Mouse (Mus musculus): ENCODE data around the gene Vopp1. TPM values are rescaled to one million over a fixed set of nuclear protein-coding genes. Genes with fewer than 3 reads are reported as not detected.
A peak's percentile ranks its signal among the peaks of the same experiment; 100 is the strongest.
"Not testable (repeated sequence)": the region's sequence is repeated elsewhere in the genome, so short reads cannot be mapped to it uniquely, and the experiment has no call there.

Vopp1 gene
- 91.4 and 148 TPM in 2 replicates for polyA plus RNA-seq (2014; fragmentation: Nextera tagmentation; extraction: Ambion mirVana)

GRCm38 (mm10) chr6:57824422-57825258 is at the start of gene Vopp1:
Gene Vopp1 (minus strand): TSS chr6:57825159.
- under 1% methylated on average over 86 of the region's 87 CpGs for WGBS

GRCm38 (mm10) chr6:57859043-57860042 is 34.4 kb upstream of the Vopp1 start:
- WGBS: 53% methylated on average over 6 of the region's 6 CpGs
- Histone ChIP-seq H3K36me3 (ENCODE audit: control insufficient read depth, insufficient read depth, low read length) (no peaks in the 10 kb centered on the region), H3K4me3 (ENCODE audit: low read depth, low read length) (no peak overlapping the region), H3K4me1 (ENCODE audit: control insufficient read depth, insufficient read depth, low read length) (no peaks in the 10 kb centered on the region), H3K9me3 (ENCODE audit: control insufficient read depth, low read length) (no peaks in the 10 kb centered on the region), H3K9ac (replicated peaks; ENCODE audit: low read depth, low read length) (no peak overlapping the region), H3K4me2 (ENCODE audit: low read depth, low read length) (0 out of 2 replicates have a peak overlapping the region, but pooled peaks have one; percentile 12), H3K27me3 (ENCODE audit: control insufficient read depth, insufficient read depth, low read length) (no peaks in the 10 kb centered on the region), H3K27ac (ENCODE audit: low read depth, low read length) (no peak overlapping the region)
- peak; percentile 97 for ATAC-seq (ENCODE audit: low read depth)

More at GRCm38 (mm10) chr6:57824422-57825258, at the start of gene Vopp1:
- Histone ChIP-seq H3K9ac (replicated peaks; ENCODE audit: low read depth, low read length) (peak within 1 kb of the TSS; percentile 91), H3K27ac (ENCODE audit: low read depth, low read length) (peak within 1 kb of the TSS; percentile 95), H3K4me3 (ENCODE audit: low read depth, low read length) (peak within 1 kb of the TSS; percentile 73), H3K27me3 (ENCODE audit: control insufficient read depth, insufficient read depth, low read length) (no peaks in the 10 kb centered on the region), H3K36me3 (ENCODE audit: control insufficient read depth, insufficient read depth, low read length) (no peaks in the 10 kb centered on the region), H3K4me1 (ENCODE audit: control insufficient read depth, insufficient read depth, low read length) (peaks cover 13% of the 10 kb centered on the region; the same call in 1 of the 2 replicates), H3K4me2 (ENCODE audit: low read depth, low read length) (peak within 1 kb of the TSS; percentile 69), H3K9me3 (ENCODE audit: control insufficient read depth, low read length) (no peaks in the 10 kb centered on the region)
- ATAC-seq (ENCODE audit: low read depth): peak; percentile 94

GRCm38 (mm10) chr6:57851177-57851576 is 26.2 kb upstream of the Vopp1 start:
- H3K4me1 ChIP-seq (ENCODE audit: control insufficient read depth, insufficient read depth, low read length); ATAC-seq (ENCODE audit: low read depth); H3K27ac ChIP-seq (ENCODE audit: low read depth, low read length); H3K4me3 ChIP-seq (ENCODE audit: low read depth, low read length); H3K36me3 ChIP-seq (ENCODE audit: control insufficient read depth, insufficient read depth, low read length); H3K9me3 ChIP-seq (ENCODE audit: control insufficient read depth, low read length); H3K4me2 ChIP-seq (ENCODE audit: low read depth, low read length); H3K27me3 ChIP-seq (ENCODE audit: control insufficient read depth, insufficient read depth, low read length); H3K9ac ChIP-seq (replicated peaks; ENCODE audit: low read depth, low read length): not testable (repeated sequence)
- WGBS: 91% methylated on average over 5 of the region's 5 CpGs

- Histone ChIP-seq H3K27ac (ENCODE audit: low read depth, low read length) (no peak within 1 kb of the TSS), H3K4me3 (ENCODE audit: low read depth, low read length) (no peak within 1 kb of the TSS), H3K4me2 (ENCODE audit: low read depth, low read length) (no peak within 1 kb of the TSS), H3K27me3 (ENCODE audit: control insufficient read depth, insufficient read depth, low read length) (no peaks in the 10 kb centered on the region), H3K9ac (replicated peaks; ENCODE audit: low read depth, low read length) (no peak within 1 kb of the TSS), H3K36me3 (ENCODE audit: control insufficient read depth, insufficient read depth, low read length) (no peaks in the 10 kb centered on the region), H3K9me3 (ENCODE audit: control insufficient read depth, low read length) (no peaks in the 10 kb centered on the region), H3K4me1 (ENCODE audit: control insufficient read depth, insufficient read depth, low read length) (no peaks in the 10 kb centered on the region)
- no peak for ATAC-seq (ENCODE audit: low read depth)
- WGBS: 73% methylated on average over 1 of the region's 1 CpGs
Observed at GRCm38 (mm10) chr6:57850286-57850685, 25.3 kb upstream of the Vopp1 start, which contains the start of gene Vmn1r21. Gene Vmn1r21 (minus strand): TSS chr6:57850343.

GRCm38 (mm10) chr6:57839693-57840408 is 14.9 kb upstream of the Vopp1 start:
- H3K4me1 ChIP-seq (ENCODE audit: control insufficient read depth, insufficient read depth, low read length): no peaks in the 10 kb centered on the region

GRCm38 (mm10) chr6:57825259-57825715 is 328 bp upstream of the Vopp1 start:
- Histone ChIP-seq H3K9ac (replicated peaks; ENCODE audit: low read depth, low read length) (peak overlapping the region; percentile 91), H3K4me1 (ENCODE audit: control insufficient read depth, insufficient read depth, low read length) (peaks cover 13% of the 10 kb centered on the region; the same call in 1 of the 2 replicates), H3K4me3 (ENCODE audit: low read depth, low read length) (peak overlapping the region; percentile 73), H3K27ac (ENCODE audit: low read depth, low read length) (peak overlapping the region; percentile 95), H3K27me3 (ENCODE audit: control insufficient read depth, insufficient read depth, low read length) (no peaks in the 10 kb centered on the region), H3K9me3 (ENCODE audit: control insufficient read depth, low read length) (no peaks in the 10 kb centered on the region), H3K4me2 (ENCODE audit: low read depth, low read length) (peak overlapping the region; percentile 69), H3K36me3 (ENCODE audit: control insufficient read depth, insufficient read depth, low read length) (no peaks in the 10 kb centered on the region)
- ATAC-seq (ENCODE audit: low read depth): no peak
- WGBS: 7% methylated on average over 5 of the region's 5 CpGs

More at GRCm38 (mm10) chr6:57839693-57840408, 14.9 kb upstream of the Vopp1 start:
- Histone ChIP-seq H3K36me3 (ENCODE audit: control insufficient read depth, insufficient read depth, low read length) (no peaks in the 10 kb centered on the region), H3K9ac (replicated peaks; ENCODE audit: low read depth, low read length) (no peak overlapping the region), H3K4me3 (ENCODE audit: low read depth, low read length) (no peak overlapping the region), H3K27me3 (ENCODE audit: control insufficient read depth, insufficient read depth, low read length) (no peaks in the 10 kb centered on the region), H3K27ac (ENCODE audit: low read depth, low read length) (no peak overlapping the region), H3K4me2 (ENCODE audit: low read depth, low read length) (no peak overlapping the region), H3K9me3 (ENCODE audit: control insufficient read depth, low read length) (no peaks in the 10 kb centered on the region)
- ATAC-seq (ENCODE audit: low read depth): no peak
- 78% methylated on average over 2 of the region's 2 CpGs for WGBS

- no peaks in the 10 kb centered on the region for H3K9me3 ChIP-seq (ENCODE audit: control insufficient read depth, low read length)
- H3K27me3 ChIP-seq (ENCODE audit: control insufficient read depth, insufficient read depth, low read length): no peaks in the 10 kb centered on the region
- H3K4me1 ChIP-seq (ENCODE audit: control insufficient read depth, insufficient read depth, low read length): peaks cover 13% of the 10 kb centered on the region; the same call in 1 of the 2 replicates
- H3K9ac ChIP-seq (replicated peaks; ENCODE audit: low read depth, low read length): no peak overlapping the region
- WGBS: 37% methylated on average over 3 of the region's 3 CpGs
- no peaks in the 10 kb centered on the region for H3K36me3 ChIP-seq (ENCODE audit: control insufficient read depth, insufficient read depth, low read length)
- no peak overlapping the region for H3K27ac ChIP-seq (ENCODE audit: low read depth, low read length)
- no peak overlapping the region for H3K4me3 ChIP-seq (ENCODE audit: low read depth, low read length)
- peak overlapping the region; percentile 69; the same call in 1 of the 2 replicates for H3K4me2 ChIP-seq (ENCODE audit: low read depth, low read length)
- ATAC-seq (ENCODE audit: low read depth): no peak
Observed at GRCm38 (mm10) chr6:57823461-57823860, 1.5 kb downstream of the Vopp1 start.
